Mouse (Mus musculus): Measurements from ENCODE around the gene Lrrc42. TPM values are rescaled to one million over a fixed set of nuclear protein-coding genes. Genes with fewer than 3 reads are reported as not detected.

Lrrc42 gene
- polyA plus RNA-seq, 1 experiment from 2014 or later: 54.4 TPM

GRCm38 (mm10) chr4:107211936-107212335 is 41.4 kb downstream of the Lrrc42 start:
- 0 out of 2 replicates have a peak, but pooled peaks cover 3% of the 10 kb centered on the region for H3K4me1 ChIP-seq

GRCm38 (mm10) chr4:107211465-107211864 is 41.9 kb downstream of the Lrrc42 start:
- H3K9me3 ChIP-seq: no peaks in the 10 kb centered on the region
- no peak for ATAC-seq (ENCODE audit: insufficient read depth, low FRiP score, low read depth)
- no peaks in the 10 kb centered on the region for H3K36me3 ChIP-seq
- no peak overlapping the region for H3K9ac ChIP-seq
- H3K27ac ChIP-seq: no peak overlapping the region
- H3K4me2 ChIP-seq: no peak overlapping the region
- H3K27me3 ChIP-seq (replicated peaks): no peaks in the 10 kb centered on the region
- 0 out of 2 replicates have a peak, but pooled peaks cover 3% of the 10 kb centered on the region for H3K4me1 ChIP-seq
- WGBS: 72% methylated on average over 4 of the region's 4 CpGs
- H3K4me3 ChIP-seq (replicated peaks): no peak overlapping the region

More at GRCm38 (mm10) chr4:107211936-107212335, 41.4 kb downstream of the Lrrc42 start:
- 77% methylated on average over 5 of the region's 5 CpGs for WGBS
- H3K9ac ChIP-seq: no peak overlapping the region
- H3K27me3 ChIP-seq (replicated peaks): no peaks in the 10 kb centered on the region
- no peak for ATAC-seq (ENCODE audit: insufficient read depth, low FRiP score, low read depth)
- no peak overlapping the region for H3K4me2 ChIP-seq
- no peaks in the 10 kb centered on the region for H3K9me3 ChIP-seq
- no peaks in the 10 kb centered on the region for H3K36me3 ChIP-seq
- H3K4me3 ChIP-seq (replicated peaks): no peak overlapping the region
- no peak overlapping the region for H3K27ac ChIP-seq

- Histone ChIP-seq H3K9me3 (no peaks in the 10 kb centered on the region), H3K4me3 (replicated peaks) (no peak overlapping the region), H3K36me3 (no peaks in the 10 kb centered on the region), H3K27me3 (replicated peaks) (no peaks in the 10 kb centered on the region), H3K4me2 (no peak overlapping the region), H3K4me1 (0 out of 2 replicates have a peak, but pooled peaks cover 3% of the 10 kb centered on the region), H3K27ac (peak overlapping the region; percentile 61), H3K9ac (no peak overlapping the region)
- 55% methylated on average over 5 of the region's 5 CpGs for WGBS
- ATAC-seq (ENCODE audit: insufficient read depth, low FRiP score, low read depth): peak; percentile 76
Measured at GRCm38 (mm10) chr4:107210483-107211097, 42.7 kb downstream of the Lrrc42 start.

- Histone ChIP-seq H3K27ac (peak within 1 kb of the TSS; percentile 26; the same call in 1 of the 2 replicates), H3K27me3 (replicated peaks) (no peaks in the 10 kb centered on the region), H3K36me3 (peaks cover 10% of the 10 kb centered on the region), H3K9ac (no peak within 1 kb of the TSS), H3K4me1 (0 out of 2 replicates have a peak, but pooled peaks cover 3% of the 10 kb centered on the region), H3K9me3 (no peaks in the 10 kb centered on the region), H3K4me2 (no peak within 1 kb of the TSS), H3K4me3 (replicated peaks) (no peak within 1 kb of the TSS)
- no peak for ATAC-seq (ENCODE audit: insufficient read depth, low FRiP score, low read depth)
- 80% methylated on average over 3 of the region's 3 CpGs for WGBS
Measured at GRCm38 (mm10) chr4:107208880-107209279, 44.5 kb downstream of the Lrrc42 start, which contains the start of gene Ldlrad1. Gene Ldlrad1, plus strand, starts transcription at chr4:107209180.

- Histone ChIP-seq H3K4me1 (no peaks in the 10 kb centered on the region), H3K27ac (no peak overlapping the region), H3K4me2 (no peak overlapping the region), H3K9me3 (no peaks in the 10 kb centered on the region), H3K9ac (no peak overlapping the region), H3K36me3 (peaks cover 22% of the 10 kb centered on the region), H3K4me3 (replicated peaks) (no peak overlapping the region), H3K27me3 (replicated peaks) (no peaks in the 10 kb centered on the region)
- WGBS: 90% methylated on average over 2 of the region's 2 CpGs
- ATAC-seq (ENCODE audit: insufficient read depth, low FRiP score, low read depth): no peak
Measured at GRCm38 (mm10) chr4:107207016-107207415, 46.3 kb downstream of the Lrrc42 start.

GRCm38 (mm10) chr4:107203001-107203400 is 50.3 kb downstream of the Lrrc42 start:
- no peak overlapping the region for H3K27ac ChIP-seq
- no peaks in the 10 kb centered on the region for H3K27me3 ChIP-seq (replicated peaks)
- H3K4me1 ChIP-seq: no peaks in the 10 kb centered on the region
- H3K36me3 ChIP-seq: peaks cover 40% of the 10 kb centered on the region
- ATAC-seq (ENCODE audit: insufficient read depth, low FRiP score, low read depth): no peak
- 80% methylated on average over 7 of the region's 7 CpGs for WGBS
- no peaks in the 10 kb centered on the region for H3K9me3 ChIP-seq
- H3K4me2 ChIP-seq: no peak overlapping the region
- H3K4me3 ChIP-seq (replicated peaks): no peak overlapping the region
- no peak overlapping the region for H3K9ac ChIP-seq

- no peak for ATAC-seq (ENCODE audit: insufficient read depth, low FRiP score, low read depth)
- H3K4me3 ChIP-seq (replicated peaks): no peak overlapping the region
- H3K27me3 ChIP-seq (replicated peaks): no peaks in the 10 kb centered on the region
- H3K27ac ChIP-seq: no peak overlapping the region
- H3K9me3 ChIP-seq: no peaks in the 10 kb centered on the region
- H3K36me3 ChIP-seq: peaks cover 46% of the 10 kb centered on the region
- no peaks in the 10 kb centered on the region for H3K4me1 ChIP-seq
- no peak overlapping the region for H3K4me2 ChIP-seq
- no peak overlapping the region for H3K9ac ChIP-seq
- 95% methylated on average over 3 of the region's 3 CpGs for WGBS
Measured at GRCm38 (mm10) chr4:107201779-107202178, 51.6 kb downstream of the Lrrc42 start.

- Histone ChIP-seq H3K27me3 (replicated peaks) (no peaks in the 10 kb centered on the region), H3K4me2 (no peak overlapping the region), H3K4me3 (replicated peaks) (no peak overlapping the region), H3K4me1 (no peaks in the 10 kb centered on the region), H3K9ac (no peak overlapping the region), H3K36me3 (peaks cover 47% of the 10 kb centered on the region), H3K9me3 (no peaks in the 10 kb centered on the region), H3K27ac (no peak overlapping the region)
- no peak for ATAC-seq (ENCODE audit: insufficient read depth, low FRiP score, low read depth)
- 96% methylated on average over 5 of the region's 5 CpGs for WGBS
Measured at GRCm38 (mm10) chr4:107198072-107198471, 55.3 kb downstream of the Lrrc42 start.

GRCm38 (mm10) chr4:107196454-107196853 is 56.9 kb downstream of the Lrrc42 start:
- Histone ChIP-seq H3K27ac (no peak overlapping the region), H3K4me3 (replicated peaks) (no peak overlapping the region), H3K9me3 (no peaks in the 10 kb centered on the region), H3K4me1 (no peaks in the 10 kb centered on the region), H3K9ac (no peak overlapping the region), H3K4me2 (no peak overlapping the region), H3K27me3 (replicated peaks) (no peaks in the 10 kb centered on the region), H3K36me3 (peaks cover 39% of the 10 kb centered on the region)
- ATAC-seq (ENCODE audit: insufficient read depth, low FRiP score, low read depth): no peak
- WGBS: 91% methylated on average over 2 of the region's 2 CpGs

- Histone ChIP-seq H3K4me1 (no peaks in the 10 kb centered on the region), H3K36me3 (peaks cover 40% of the 10 kb centered on the region)
- 93% methylated on average over 3 of the region's 3 CpGs for WGBS
Measured at GRCm38 (mm10) chr4:107193841-107194240, 59.5 kb downstream of the Lrrc42 start.

GRCm38 (mm10) chr4:107185703-107186102 is 67.6 kb downstream of the Lrrc42 start:
- Histone ChIP-seq H3K4me3 (replicated peaks) (no peak overlapping the region), H3K9me3 (no peaks in the 10 kb centered on the region), H3K4me2 (no peak overlapping the region), H3K27ac (no peak overlapping the region), H3K9ac (no peak overlapping the region), H3K36me3 (peaks cover 17% of the 10 kb centered on the region; the same call in 1 of the 2 replicates), H3K4me1 (0 out of 2 replicates have a peak, but pooled peaks cover 2% of the 10 kb centered on the region), H3K27me3 (replicated peaks) (no peaks in the 10 kb centered on the region)
- ATAC-seq (ENCODE audit: insufficient read depth, low FRiP score, low read depth): no peak
- 74% methylated on average over 3 of the region's 3 CpGs for WGBS

More at GRCm38 (mm10) chr4:107193841-107194240, 59.5 kb downstream of the Lrrc42 start:
- Histone ChIP-seq H3K27me3 (replicated peaks) (no peaks in the 10 kb centered on the region), H3K27ac (no peak overlapping the region), H3K4me2 (no peak overlapping the region), H3K9me3 (no peaks in the 10 kb centered on the region), H3K4me3 (replicated peaks) (no peak overlapping the region), H3K9ac (no peak overlapping the region)
- ATAC-seq (ENCODE audit: insufficient read depth, low FRiP score, low read depth): no peak

Measured in stomach, embryonic 15.5 days (tissue).